Mouse (Mus musculus) adrenal gland, adult 2 months (tissue): ENCODE measurements at regions not wholly inside any gene's neighbourhood (a gene's known extent, or its start where the extent isn't known, plus 50 kb on each side); places are given as distances from the start of the nearest gene placed in this dataset.

ENCODE experiments used
- DNase-seq: peaks from one replicate; pipeline ENCODE4 v3.0.0; 2021

- DNase-seq, result no peak
These were observed 96.1 kb downstream of the Cct6b start for GRCm38 (mm10) chr11:82668026-82668425.

- no peak for DNase-seq
These were observed 100.0 kb downstream of the Cct6b start for GRCm38 (mm10) chr11:82664076-82664475.

GRCm38 (mm10) chr11:82662086-82662485, 102.0 kb downstream of the Cct6b start:
- DNase-seq, result no peak

GRCm38 (mm10) chr11:82651751-82652150, 112.4 kb downstream of the Cct6b start:
- no peak for DNase-seq

GRCm38 (mm10) chr11:82638513-82638912, 125.6 kb downstream of the Cct6b start:
- no peak for DNase-seq

- no peak for DNase-seq
These were observed 131.9 kb downstream of the Cct6b start for GRCm38 (mm10) chr11:82632191-82632590.

- no peak for DNase-seq
These were observed 132.7 kb downstream of the Cct6b start for GRCm38 (mm10) chr11:82631387-82631786.

GRCm38 (mm10) chr11:82626501-82627111, 137.5 kb downstream of the Cct6b start:
- no peak for DNase-seq

GRCm38 (mm10) chr11:82621061-82621460, 143.1 kb downstream of the Cct6b start:
- DNase-seq, result no peak

GRCm38 (mm10) chr11:82619418-82619817, 144.7 kb downstream of the Cct6b start:
- DNase-seq, result no peak

GRCm38 (mm10) chr11:82618457-82618856, 145.7 kb downstream of the Cct6b start:
- DNase-seq, result no peak

- DNase-seq, result no peak
These were observed 147.3 kb downstream of the Cct6b start for GRCm38 (mm10) chr11:82616856-82617255.

- DNase-seq, result no peak
These were observed 149.8 kb downstream of the Cct6b start for GRCm38 (mm10) chr11:82614356-82614755.

GRCm38 (mm10) chr11:82613503-82613902, 150.6 kb downstream of the Cct6b start:
- peak; percentile 43 for DNase-seq

- DNase-seq, result peak; percentile 33
These were observed 152.1 kb downstream of the Cct6b start for GRCm38 (mm10) chr11:82612026-82612425.

- DNase-seq, result no peak
These were observed 155.2 kb downstream of the Cct6b start for GRCm38 (mm10) chr11:82608963-82609362.

- DNase-seq, result no peak
These were observed 156.5 kb downstream of the Cct6b start for GRCm38 (mm10) chr11:82607661-82608060.

GRCm38 (mm10) chr11:82604251-82604835, 159.8 kb downstream of the Cct6b start:
- DNase-seq, result peak; percentile 25

GRCm38 (mm10) chr11:82602818-82603217, 161.3 kb downstream of the Cct6b start:
- DNase-seq, result no peak

- no peak for DNase-seq
These were observed 161.9 kb downstream of the Cct6b start for GRCm38 (mm10) chr11:82602250-82602649.

- no peak for DNase-seq
These were observed 164.0 kb downstream of the Cct6b start for GRCm38 (mm10) chr11:82600151-82600550.

GRCm38 (mm10) chr11:82597757-82598156, 166.4 kb downstream of the Cct6b start:
- no peak for DNase-seq

GRCm38 (mm10) chr11:82596801-82597200, 167.3 kb downstream of the Cct6b start:
- no peak for DNase-seq

GRCm38 (mm10) chr11:82589761-82590160, 174.4 kb downstream of the Cct6b start:
- no peak for DNase-seq
